Mouse (Mus musculus) macrophage (primary cell): Measurements from ENCODE around the gene Ttc28. TPM values are rescaled to one million over a fixed set of nuclear protein-coding genes. Genes with fewer than 3 reads are reported as not detected.

ENCODE experiments used
- H3K27ac ChIP-seq: fragments of 350-480 bp; formaldehyde crosslinking; 2 replicates; pipeline ENCODE4 v1.9.0; 2021
- H3K36me3 ChIP-seq: fragments of 350-480 bp; formaldehyde crosslinking; 2 replicates; pipeline ENCODE4 v1.9.0; 2021; ENCODE audit errors: inconsistent target
- H3K4me3 ChIP-seq: fragments of 350-480 bp; formaldehyde crosslinking; 2 replicates; pipeline ENCODE4 v1.9.0; 2021; ENCODE audit errors: inconsistent target
- H3K79me2 ChIP-seq: fragments of 350-480 bp; formaldehyde crosslinking; 2 replicates; pipeline ENCODE4 v1.9.0; 2021; ENCODE audit errors: inconsistent target
- WGBS: methylation state at CpG from one replicate; pipeline ENCODE4 v1.1.7; 2026; ENCODE audit warnings: inconsistent platforms; ENCODE audit not compliant: missing documents; 5-methylcytosine and 5-hydroxymethylcytosine counted together
- polyA plus RNA-seq: library from polyadenylated mRNA; stranded (reverse); fragments of 250-400 nt; gene quantifications from 3 replicates; pipeline ENCODE4 v1.2.4, GENCODE M21; 2018; ENCODE audit warnings: inconsistent platforms

The Ttc28 gene
- polyA plus RNA-seq, 1 experiment from 2014 or later, result 0.77 TPM

DNA sequence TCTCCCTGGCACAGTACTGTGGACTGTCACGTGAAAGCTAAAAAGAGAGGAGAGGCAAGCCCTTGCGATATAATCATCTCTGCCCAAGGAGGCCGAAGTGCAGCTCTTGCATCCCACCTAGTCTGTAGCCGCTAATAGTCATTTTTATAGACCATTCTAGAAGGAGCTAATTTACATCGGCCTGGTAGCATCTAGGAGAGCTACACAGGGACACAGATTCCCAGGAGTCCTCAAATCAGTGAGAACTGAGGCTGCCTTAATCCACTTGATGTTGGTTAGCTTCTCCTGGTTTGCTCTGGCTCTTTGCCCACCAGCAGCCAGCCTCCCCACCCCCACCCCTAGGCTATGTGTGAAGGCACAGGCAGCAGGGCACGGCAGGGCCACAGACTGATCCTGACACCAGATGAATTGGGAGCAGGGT lies 193.7 kb downstream of the Ttc28 start:
- H3K36me3 ChIP-seq, result no peaks in the 10 kb centered on the region
- H3K4me3 ChIP-seq, result no peak overlapping the region
- no peaks in the 10 kb centered on the region for H3K79me2 ChIP-seq
- 92% methylated on average over 6 of the region's 6 CpGs for WGBS
- no peak overlapping the region for H3K27ac ChIP-seq

DNA sequence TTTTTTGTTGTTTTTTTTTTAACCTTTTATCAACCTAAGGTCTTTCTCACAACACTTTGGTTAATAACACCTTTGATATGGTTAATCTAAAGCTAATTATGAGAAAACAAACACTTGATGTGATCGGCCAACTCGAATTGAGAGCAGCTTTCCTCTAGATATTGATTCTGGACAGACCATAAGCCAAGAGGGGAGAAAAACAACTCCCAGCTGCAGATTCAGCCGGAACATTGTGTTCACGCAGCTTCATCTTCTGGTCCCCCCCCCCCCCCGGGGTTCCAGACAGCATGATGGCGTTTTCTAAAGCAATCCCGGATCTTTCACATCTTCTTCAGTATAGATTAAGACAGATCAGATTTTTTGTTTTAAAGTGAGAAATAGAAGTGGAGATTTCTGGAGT lies 194.4 kb downstream of the Ttc28 start:
- no peak overlapping the region for H3K27ac ChIP-seq
- H3K36me3 ChIP-seq, result no peaks in the 10 kb centered on the region
- 95% methylated on average over 7 of the region's 7 CpGs for WGBS
- no peaks in the 10 kb centered on the region for H3K79me2 ChIP-seq
- no peak overlapping the region for H3K4me3 ChIP-seq

DNA sequence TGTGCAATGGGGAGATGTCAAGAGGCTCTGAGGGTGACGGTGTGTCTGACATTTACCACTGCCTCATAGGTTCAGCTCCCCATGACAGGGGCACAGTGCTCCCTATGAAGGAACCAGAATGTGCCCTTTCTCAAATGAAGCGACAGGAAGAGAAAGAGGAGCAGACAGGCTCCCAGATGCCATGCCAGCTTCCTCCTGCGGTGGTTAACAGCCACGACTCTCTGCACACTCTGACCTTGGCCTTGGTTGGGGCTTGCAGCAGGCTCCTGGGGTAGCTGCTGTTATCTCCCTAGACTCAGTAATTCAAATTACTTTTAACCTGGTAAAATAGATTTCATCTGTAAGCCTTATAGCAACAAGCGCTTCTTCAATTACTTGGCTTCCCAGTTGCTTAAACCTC lies 196.2 kb downstream of the Ttc28 start:
- Histone ChIP-seq H3K36me3 (no peaks in the 10 kb centered on the region), H3K4me3 (no peak overlapping the region), H3K79me2 (no peaks in the 10 kb centered on the region), H3K27ac (no peak overlapping the region)
- WGBS, result 25% methylated on average over 5 of the region's 5 CpGs

DNA sequence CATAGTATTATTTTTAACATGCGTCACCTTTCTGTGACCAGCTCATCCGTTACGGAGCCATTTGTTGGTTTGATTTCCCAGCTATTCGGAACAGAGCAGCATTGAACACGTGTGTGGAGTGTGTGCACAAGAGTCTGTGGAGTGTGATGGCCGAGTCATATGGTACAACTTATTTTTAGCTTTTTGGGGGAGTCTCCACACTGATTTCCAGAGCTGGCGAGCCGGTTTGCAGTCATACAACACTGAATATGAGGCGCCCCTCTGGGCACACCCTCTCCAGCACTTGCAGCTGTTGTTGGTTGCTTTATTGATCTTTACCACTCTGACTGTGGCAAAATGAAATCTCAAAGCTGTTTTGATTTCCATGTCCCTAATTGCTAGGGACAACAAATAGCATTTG lies 197.7 kb downstream of the Ttc28 start:
- WGBS, result 88% methylated on average over 9 of the region's 9 CpGs
- no peak overlapping the region for H3K4me3 ChIP-seq
- H3K27ac ChIP-seq, result no peak overlapping the region
- H3K36me3 ChIP-seq, result no peaks in the 10 kb centered on the region
- no peaks in the 10 kb centered on the region for H3K79me2 ChIP-seq

DNA sequence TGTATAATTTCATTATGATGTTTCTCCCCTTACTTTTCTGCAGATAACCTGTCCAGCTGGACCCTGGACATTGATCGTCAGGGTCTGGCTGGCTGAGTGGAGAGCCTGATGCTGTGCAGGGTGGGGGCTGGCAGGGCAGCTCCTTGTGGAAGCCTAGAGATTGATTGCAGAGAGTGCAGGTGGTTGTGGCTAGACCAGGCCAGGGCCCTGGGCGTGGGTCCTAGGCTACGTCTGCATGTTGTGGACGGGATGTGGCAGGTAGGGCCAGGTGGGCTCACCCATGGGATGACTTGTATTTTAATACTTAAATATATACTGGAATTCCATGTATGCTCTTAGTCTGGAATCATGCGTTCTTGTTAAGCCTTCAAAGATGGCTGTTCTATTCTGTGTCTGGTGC lies 201.0 kb downstream of the Ttc28 start:
- WGBS, result 90% methylated on average over 5 of the region's 5 CpGs

DNA sequence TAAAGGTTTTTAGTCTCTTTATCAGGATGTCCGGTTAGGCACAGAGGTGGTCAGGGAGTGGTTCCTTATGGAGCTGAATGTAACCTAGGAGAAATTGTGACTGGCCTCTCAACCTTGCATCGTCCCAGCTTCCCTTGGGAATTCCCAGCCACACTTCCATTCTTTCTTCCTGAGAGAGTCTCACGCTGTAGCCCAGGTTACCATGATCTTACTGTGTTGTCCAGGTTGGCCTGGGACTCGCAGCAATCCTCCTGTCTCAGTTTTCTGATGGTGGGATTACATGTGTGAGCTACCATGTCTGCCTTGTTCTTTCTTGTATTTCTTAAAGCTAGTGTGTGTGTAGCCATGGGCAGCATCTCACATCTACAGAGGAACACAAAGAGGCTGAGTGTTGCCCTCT lies 206.2 kb downstream of the Ttc28 start:
- 95% methylated on average over 4 of the region's 4 CpGs for WGBS
- Histone ChIP-seq H3K79me2 (no peaks in the 10 kb centered on the region), H3K27ac (no peak overlapping the region), H3K36me3 (no peaks in the 10 kb centered on the region), H3K4me3 (no peak overlapping the region)

More for the DNA sequence above, 201.0 kb downstream of the Ttc28 start:
- H3K4me3 ChIP-seq, result no peak overlapping the region
- no peak overlapping the region for H3K27ac ChIP-seq
- H3K79me2 ChIP-seq, result no peaks in the 10 kb centered on the region
- no peaks in the 10 kb centered on the region for H3K36me3 ChIP-seq

DNA sequence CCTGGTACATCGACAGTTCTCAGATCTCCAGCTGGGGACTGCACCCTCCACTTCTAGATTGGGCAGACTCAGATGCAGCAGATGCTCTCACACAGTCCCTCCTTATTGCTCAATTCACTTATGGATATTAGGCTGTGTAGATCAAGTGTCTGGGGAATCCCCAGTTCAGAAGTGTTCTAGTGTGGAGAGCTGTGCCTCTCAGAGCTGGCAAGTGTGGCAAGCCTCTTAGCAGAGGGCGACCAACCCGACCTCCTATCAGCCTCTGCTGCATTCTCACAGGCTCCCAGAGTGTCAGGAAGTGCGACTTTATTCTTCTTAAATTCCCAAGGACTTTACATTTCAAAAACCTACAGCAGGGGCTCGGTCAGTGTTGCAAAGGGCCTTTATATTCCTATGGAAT lies 217.1 kb downstream of the Ttc28 start:
- no peak overlapping the region for H3K4me3 ChIP-seq
- H3K36me3 ChIP-seq, result no peaks in the 10 kb centered on the region
- H3K79me2 ChIP-seq, result no peaks in the 10 kb centered on the region
- WGBS, result 86% methylated on average over 5 of the region's 5 CpGs
- no peak overlapping the region for H3K27ac ChIP-seq

DNA sequence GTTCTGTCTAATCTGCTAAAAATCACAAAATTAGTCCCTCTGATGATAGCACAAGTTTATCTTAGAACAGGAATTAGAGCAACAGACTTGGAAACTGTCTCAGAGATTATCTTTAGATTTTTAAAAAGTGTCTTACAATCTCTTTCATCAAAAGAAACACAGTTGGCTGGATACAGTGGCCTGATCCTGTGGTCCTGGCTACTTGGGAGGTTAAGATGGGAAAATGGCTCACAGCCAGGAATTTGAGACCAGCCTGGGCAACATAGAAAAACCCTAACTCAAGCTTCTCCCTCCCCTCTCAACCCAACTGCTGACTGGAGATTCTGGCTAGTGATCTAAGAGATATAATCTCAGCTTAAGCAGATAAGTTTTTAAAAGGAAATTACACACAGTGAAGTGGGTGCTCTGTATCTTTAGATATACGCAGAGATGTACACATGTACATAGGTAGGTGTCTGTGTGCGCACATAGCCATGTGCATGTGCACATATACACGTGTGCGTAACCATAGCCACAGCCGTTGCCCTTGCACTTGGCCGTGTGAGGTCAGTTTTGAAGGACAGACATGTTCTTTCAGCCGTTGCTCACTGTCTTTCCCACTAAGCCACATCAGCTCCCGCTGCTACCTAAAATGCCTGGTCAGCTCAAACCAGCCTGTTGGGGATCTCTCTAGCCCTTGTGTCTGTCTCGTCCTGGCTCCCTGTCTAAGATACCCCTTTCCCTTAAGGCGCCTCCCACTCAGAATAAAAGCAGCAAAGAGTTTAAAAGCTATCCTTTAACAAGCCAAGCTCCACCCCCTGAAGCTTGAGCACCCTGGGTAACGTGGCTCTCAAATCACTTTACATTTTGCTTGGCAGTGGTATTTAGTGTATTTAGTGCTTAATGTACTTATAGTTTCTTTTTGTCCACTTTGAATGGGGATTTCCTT lies 217.9 kb downstream of the Ttc28 start:
- Histone ChIP-seq H3K36me3 (no peaks in the 10 kb centered on the region), H3K27ac (no peak overlapping the region), H3K79me2 (no peaks in the 10 kb centered on the region), H3K4me3 (no peak overlapping the region)
- 93% methylated on average over 11 of the region's 11 CpGs for WGBS

DNA sequence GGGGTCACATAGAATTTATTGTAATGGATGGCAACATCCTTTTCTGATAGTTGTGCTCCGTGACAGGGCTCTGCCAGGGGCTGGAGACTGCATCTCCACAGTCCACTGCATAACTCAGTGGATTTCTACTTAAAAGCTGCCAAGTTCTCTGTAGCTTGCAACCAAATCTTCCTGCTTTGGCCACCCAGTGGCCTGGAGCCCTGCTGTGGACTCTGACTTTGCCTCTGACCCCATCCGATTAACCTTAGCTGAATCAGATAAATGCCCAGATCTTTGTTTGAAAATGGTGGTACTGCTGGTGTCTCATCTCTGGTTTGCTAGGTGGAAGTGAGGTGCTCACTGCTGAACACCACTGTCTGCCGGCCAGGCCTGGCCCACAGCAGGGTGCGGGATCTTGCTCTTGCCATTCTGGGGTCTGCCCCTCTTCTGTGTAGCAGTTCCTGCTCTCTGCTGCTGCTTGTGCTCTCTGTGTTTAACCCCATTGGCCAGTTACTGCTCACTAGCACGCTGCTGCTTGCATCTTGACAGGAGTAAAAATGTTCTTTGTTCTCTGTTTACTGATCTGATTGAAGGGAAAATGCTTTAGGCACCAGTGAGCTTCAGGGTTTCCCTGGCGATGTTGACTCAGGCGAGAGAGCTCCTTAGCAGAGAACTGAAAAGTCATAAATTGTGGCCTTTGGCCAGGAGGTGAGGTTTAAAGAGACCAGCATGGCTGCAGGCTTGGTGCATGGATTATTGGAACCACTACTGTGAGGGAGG lies 219.1 kb downstream of the Ttc28 start:
- Histone ChIP-seq H3K27ac (no peak overlapping the region), H3K79me2 (no peaks in the 10 kb centered on the region), H3K36me3 (no peaks in the 10 kb centered on the region), H3K4me3 (no peak overlapping the region)
- WGBS, result 81% methylated on average over 7 of the region's 7 CpGs

DNA sequence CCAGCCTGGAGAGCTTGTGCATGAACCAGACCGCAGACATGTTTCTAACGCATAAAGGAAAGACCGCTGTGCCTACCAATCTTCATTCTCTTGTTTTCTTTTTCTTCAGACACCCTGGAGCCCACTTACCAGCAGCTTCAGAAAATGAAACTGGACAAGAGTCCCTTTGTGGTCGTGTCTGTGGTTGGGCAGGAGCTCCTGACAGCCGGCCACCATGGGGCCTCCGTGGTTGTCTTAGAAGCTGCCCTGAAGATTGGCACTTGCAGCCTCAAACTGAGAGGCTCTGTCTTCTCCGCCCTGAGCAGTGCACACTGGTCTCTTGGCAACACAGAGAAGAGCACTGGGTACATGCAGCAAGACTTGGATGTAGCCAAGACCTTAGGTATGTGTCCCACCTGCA lies 221.0 kb downstream of the Ttc28 start:
- WGBS, result 45% methylated on average over 7 of the region's 7 CpGs
- Histone ChIP-seq H3K4me3 (no peak overlapping the region), H3K36me3 (no peaks in the 10 kb centered on the region)

DNA sequence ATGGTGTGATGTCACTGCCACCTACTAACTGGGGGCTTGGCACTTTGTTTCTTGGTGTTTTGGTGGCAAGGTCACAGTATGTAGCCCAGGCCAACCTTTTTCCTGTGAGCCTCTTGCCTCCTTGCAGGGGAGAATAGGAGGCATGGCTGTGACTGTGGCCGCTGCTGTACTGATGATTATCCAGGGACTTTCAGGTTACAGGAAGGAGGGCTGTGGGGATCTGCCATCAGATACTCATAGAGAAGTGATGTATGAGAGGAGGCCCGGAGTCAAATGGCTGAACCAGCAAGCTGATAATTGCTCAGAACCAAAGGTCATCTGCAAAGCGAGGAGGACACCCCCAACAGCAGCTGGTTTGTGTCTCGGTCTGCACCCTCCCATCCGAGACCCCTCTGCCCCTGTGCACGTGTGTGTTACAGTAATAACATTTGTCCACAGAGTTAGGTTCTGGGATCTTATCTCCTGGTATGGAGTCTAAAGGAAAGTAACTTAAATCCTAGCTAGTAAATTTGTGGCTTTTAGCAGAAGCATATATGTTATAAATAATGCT lies 221.9 kb downstream of the Ttc28 start:
- no peaks in the 10 kb centered on the region for H3K79me2 ChIP-seq
- H3K36me3 ChIP-seq, result no peaks in the 10 kb centered on the region
- no peak overlapping the region for H3K4me3 ChIP-seq
- 90% methylated on average over 6 of the region's 6 CpGs for WGBS
- H3K27ac ChIP-seq, result no peak overlapping the region

More for the DNA sequence above, 221.0 kb downstream of the Ttc28 start:
- H3K79me2 ChIP-seq, result no peaks in the 10 kb centered on the region
- no peak overlapping the region for H3K27ac ChIP-seq

DNA sequence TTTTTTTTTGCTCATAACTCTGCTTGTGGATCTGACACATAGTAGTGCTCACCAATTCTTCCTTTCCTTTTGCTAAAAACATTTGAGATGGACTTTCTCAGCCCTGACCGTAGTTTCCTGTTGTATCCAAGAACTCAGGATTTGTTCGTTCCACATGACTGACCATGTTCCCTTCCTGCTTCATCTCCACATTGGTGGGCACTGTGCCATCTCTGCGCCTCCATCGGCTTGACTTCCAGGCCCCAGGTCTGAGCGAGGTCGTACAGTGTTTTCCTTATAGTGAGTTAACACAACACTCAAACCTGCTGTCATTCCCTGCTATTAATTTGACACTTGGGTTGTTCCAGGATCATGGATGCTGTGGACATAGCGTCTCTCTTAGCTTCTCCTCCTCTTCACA lies 225.2 kb downstream of the Ttc28 start:
- WGBS, result 93% methylated on average over 7 of the region's 7 CpGs
- no peak overlapping the region for H3K4me3 ChIP-seq
- H3K36me3 ChIP-seq, result no peaks in the 10 kb centered on the region
- no peak overlapping the region for H3K27ac ChIP-seq
- no peaks in the 10 kb centered on the region for H3K79me2 ChIP-seq

DNA sequence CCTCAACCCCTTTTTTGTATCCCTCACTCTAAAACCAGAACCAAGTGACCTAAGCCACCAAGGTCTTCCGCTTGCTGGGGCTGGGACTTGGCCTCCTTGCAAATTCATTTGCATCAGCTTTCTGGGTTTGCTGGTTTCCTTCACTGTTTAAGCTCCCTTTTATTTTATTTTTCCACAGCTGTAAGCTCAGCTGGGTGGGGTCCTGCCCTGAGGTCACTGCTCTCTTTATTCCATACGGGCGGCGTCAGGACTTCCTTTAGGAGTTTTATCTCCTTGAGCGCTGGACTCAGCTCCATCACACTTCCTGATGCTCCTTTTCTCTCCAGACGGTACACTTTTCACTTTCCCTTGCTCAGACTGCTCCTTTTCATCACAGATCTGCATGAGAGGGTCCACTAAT lies 231.8 kb downstream of the Ttc28 start:
- no peaks in the 10 kb centered on the region for H3K79me2 ChIP-seq
- WGBS, result 90% methylated on average over 6 of the region's 6 CpGs

DNA sequence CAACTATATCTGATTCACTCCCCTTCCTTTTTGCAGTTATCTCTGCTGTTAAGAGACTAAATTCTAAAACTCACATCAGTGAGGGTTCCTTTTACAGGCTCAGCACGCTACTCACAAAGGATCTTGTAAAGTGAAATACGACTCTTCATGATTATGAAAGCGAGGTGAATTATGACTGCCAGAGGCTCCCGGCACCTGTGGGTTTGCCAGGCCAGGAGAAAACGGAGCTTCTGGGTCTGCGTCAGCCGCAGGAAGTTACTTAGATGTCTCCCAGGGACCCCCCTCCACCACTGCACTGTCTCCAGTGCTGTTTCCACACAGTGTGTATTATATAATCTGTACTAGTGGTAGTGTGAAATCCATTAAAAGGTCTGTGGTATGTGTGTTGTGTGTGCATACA lies 233.6 kb downstream of the Ttc28 start:
- WGBS, result 52% methylated on average over 6 of the region's 7 CpGs

More for the DNA sequence above, 231.8 kb downstream of the Ttc28 start:
- Histone ChIP-seq H3K36me3 (no peaks in the 10 kb centered on the region), H3K4me3 (no peak overlapping the region), H3K27ac (no peak overlapping the region)

More for the DNA sequence above, 233.6 kb downstream of the Ttc28 start:
- Histone ChIP-seq H3K79me2 (no peaks in the 10 kb centered on the region), H3K4me3 (no peak overlapping the region), H3K27ac (no peak overlapping the region), H3K36me3 (no peaks in the 10 kb centered on the region)
